Mouse (Mus musculus): Measurements from ENCODE around the gene Tmem95.

DNA sequence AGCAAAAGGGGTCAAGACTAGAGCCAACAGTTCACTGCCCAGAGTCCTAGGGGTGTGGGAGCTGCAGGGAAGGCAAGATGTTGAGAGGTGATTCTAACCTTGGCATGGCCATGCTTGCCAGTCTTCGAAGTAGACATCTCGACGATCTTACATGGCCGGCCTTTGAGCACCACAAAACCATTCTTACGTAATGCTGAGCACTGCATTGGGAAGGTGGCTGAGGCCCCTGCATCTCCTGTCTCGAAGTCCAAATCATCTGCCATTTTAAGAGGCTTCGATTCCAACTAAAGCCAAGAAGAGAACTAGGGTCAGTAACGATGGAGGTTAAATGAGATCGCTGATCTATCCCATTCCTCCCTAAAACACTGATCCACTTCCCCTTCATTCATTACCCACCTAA, 41.2 kb upstream of the Tmem95 start:
- TF ChIP-seq POLR2A (IDR thresholded peaks at IDR 0.05; ENCODE audit: borderline replicate concordance, extremely low read depth, insufficient read depth, insufficient read length, poor library complexity, severe bottlenecking) (no peak), CTCF (IDR thresholded peaks at IDR 0.05; ENCODE audit: borderline replicate concordance, extremely low read depth, insufficient read depth, insufficient read length) (no peak)

Measured in brain, embryonic 14.5 days (tissue).